ENCODE assay signal across 8 mouse cellular contexts in the genomic region with DNA sequence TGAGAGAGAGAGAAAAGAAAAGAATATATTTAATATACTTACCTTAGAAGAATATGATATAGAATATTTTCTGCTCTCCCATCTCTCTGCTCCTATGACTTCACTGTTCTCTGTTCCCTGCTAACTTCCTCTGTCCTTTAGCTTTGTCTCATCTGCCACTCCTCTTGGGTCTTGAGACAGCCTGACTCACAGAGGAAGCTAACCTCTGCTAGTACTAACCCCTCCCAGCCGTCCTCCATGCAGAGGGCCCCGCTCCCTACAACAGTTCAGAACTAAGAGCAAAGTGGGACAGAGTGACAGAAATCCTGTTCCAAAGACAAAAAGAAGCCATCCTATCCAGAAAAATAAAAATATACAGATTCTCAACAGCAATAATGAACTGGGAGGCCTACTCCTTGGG. TPM values are rescaled to one million over a fixed set of nuclear protein-coding genes. Genes with fewer than 3 reads are reported as not detected.
DNase-seq lines count a peak whose midpoint lies in the region; ATAC-seq and TF ChIP-seq lines count a peak whose summit lies in the region.

Acer3 (minus strand) TSS at position 126 of the 400 bp plus-strand sequence.

- no peaks in the 10 kb centered on the region for H3K36me3 ChIP-seq in lung, embryonic 16.5 days (ENCODE audit: control insufficient read depth, insufficient read depth, low read length)
- no peaks in the 10 kb centered on the region for H3K36me3 ChIP-seq in embryonic facial prominence, embryonic 14.5 days (ENCODE audit: control insufficient read depth, insufficient read depth, low read length)
- no peaks in the 10 kb centered on the region for H3K36me3 ChIP-seq in hindbrain, embryonic 16.5 days (ENCODE audit: control insufficient read depth, insufficient read depth, low read length)
- H3K36me3 ChIP-seq in megakaryocyte, embryonic 14.5 days (replicated peaks; ENCODE audit: low read length): no peaks in the 10 kb centered on the region

- H3K9me3 ChIP-seq in lung, embryonic 16.5 days (ENCODE audit: control insufficient read depth, low read length): no peaks in the 10 kb centered on the region
- H3K9me3 ChIP-seq in embryonic facial prominence, embryonic 14.5 days (ENCODE audit: control insufficient read depth, low read length): no peaks in the 10 kb centered on the region
- no peaks in the 10 kb centered on the region for H3K9me3 ChIP-seq in hindbrain, embryonic 16.5 days (ENCODE audit: control insufficient read depth, low read length)
- H3K9me3 ChIP-seq in megakaryocyte, embryonic 14.5 days: no peaks in the 10 kb centered on the region

- intact Hi-C loops in gastrocnemius, adult 2 months (cut with DNase I): no loop called here

- no peak for DNase-seq in lung, postnatal 10 days
- no peak for DNase-seq in embryonic facial prominence, embryonic 14.5 days (ENCODE audit: low spot score)
- no peak for DNase-seq in gastrocnemius, adult 2 months
- DNase-seq in urinary bladder, postnatal 25 days (ENCODE audit: low spot score): no peak
- DNase-seq in cerebellum, adult 8-10 months: no peak

- H3K4me3 ChIP-seq in lung, embryonic 16.5 days (ENCODE audit: low read length): no peak within 1 kb of the TSS
- no peak within 1 kb of the TSS for H3K4me3 ChIP-seq in embryonic facial prominence, embryonic 14.5 days (ENCODE audit: low read depth, low read length)
- no peak within 1 kb of the TSS for H3K4me3 ChIP-seq in hindbrain, embryonic 16.5 days (ENCODE audit: low read length)
- H3K4me3 ChIP-seq in megakaryocyte, embryonic 14.5 days (replicated peaks): peak within 1 kb of the TSS; percentile 40
- H3K4me3 ChIP-seq in gastrocnemius, adult 2 months: no peak within 1 kb of the TSS

- H3K4me1 ChIP-seq in lung, embryonic 16.5 days (replicated peaks; ENCODE audit: control insufficient read depth, insufficient read depth, low read length): peaks cover 7% of the 10 kb centered on the region
- H3K4me1 ChIP-seq in embryonic facial prominence, embryonic 14.5 days (ENCODE audit: control insufficient read depth, insufficient read depth, low read length): peaks cover 5% of the 10 kb centered on the region
- peaks cover 5% of the 10 kb centered on the region; the same call in 1 of the 2 replicates for H3K4me1 ChIP-seq in hindbrain, embryonic 16.5 days (ENCODE audit: control insufficient read depth, insufficient read depth, low read depth, low read length)
- H3K4me1 ChIP-seq in megakaryocyte, embryonic 14.5 days: peaks cover 38% of the 10 kb centered on the region

- WGBS in lung, embryonic 16.5 days: 81% methylated on average over 2 of the region's 2 CpGs
- WGBS in embryonic facial prominence, embryonic 14.5 days: 88% methylated on average over 2 of the region's 2 CpGs
- 89% methylated on average over 2 of the region's 2 CpGs for WGBS in hindbrain, embryonic 16.5 days

- H3K9ac ChIP-seq in lung, embryonic 16.5 days (ENCODE audit: low read length): no peak within 1 kb of the TSS
- no peak within 1 kb of the TSS for H3K9ac ChIP-seq in embryonic facial prominence, embryonic 14.5 days (ENCODE audit: low read depth, low read length)
- no peak within 1 kb of the TSS for H3K9ac ChIP-seq in hindbrain, embryonic 16.5 days (ENCODE audit: low read depth, low read length)

- no peak for ATAC-seq in lung, embryonic 16.5 days (ENCODE audit: low read depth)
- ATAC-seq in embryonic facial prominence, embryonic 14.5 days (ENCODE audit: low read depth): no peak
- ATAC-seq in hindbrain, embryonic 16.5 days: no peak

- TF ChIP-seq CTCF in gastrocnemius, adult 2 months (IDR thresholded peaks at IDR 0.05): no peak

- no peaks in the 10 kb centered on the region for H3K27me3 ChIP-seq in lung, embryonic 16.5 days (ENCODE audit: control insufficient read depth, insufficient read depth, low read depth, low read length)
- H3K27me3 ChIP-seq in embryonic facial prominence, embryonic 14.5 days (replicated peaks; ENCODE audit: control insufficient read depth, insufficient read depth, low read length): no peaks in the 10 kb centered on the region
- H3K27me3 ChIP-seq in hindbrain, embryonic 16.5 days (replicated peaks; ENCODE audit: control insufficient read depth, insufficient read depth, low read length): no peaks in the 10 kb centered on the region
- peaks cover 14% of the 10 kb centered on the region for H3K27me3 ChIP-seq in megakaryocyte, embryonic 14.5 days (replicated peaks)

- no peak within 1 kb of the TSS for H3K4me2 ChIP-seq in lung, embryonic 16.5 days (ENCODE audit: low read depth, low read length)
- H3K4me2 ChIP-seq in embryonic facial prominence, embryonic 14.5 days (ENCODE audit: low read depth, low read length): no peak within 1 kb of the TSS
- H3K4me2 ChIP-seq in hindbrain, embryonic 16.5 days (ENCODE audit: low read length): no peak within 1 kb of the TSS

- H3K27ac ChIP-seq in lung, embryonic 16.5 days (ENCODE audit: low read length): no peak within 1 kb of the TSS
- no peak within 1 kb of the TSS for H3K27ac ChIP-seq in embryonic facial prominence, embryonic 14.5 days (replicated peaks; ENCODE audit: low read depth, low read length)
- no peak within 1 kb of the TSS for H3K27ac ChIP-seq in hindbrain, embryonic 16.5 days (ENCODE audit: low read depth, low read length)
- no peak within 1 kb of the TSS for H3K27ac ChIP-seq in gastrocnemius, adult 2 months

RNA-seq across cellular contexts. Expression of gene Acer3, which starts in this region (rescaled TPM):
- 28.4 and 29.4 TPM in 2 replicates for polyA plus RNA-seq in lung, embryonic 16.5 days (2015; fragmentation: Nextera tagmentation; extraction: Ambion mirVana)
- polyA plus RNA-seq in embryonic facial prominence, embryonic 14.5 days (2014; fragmentation: Nextera tagmentation; extraction: Ambion mirVana): 31.8 and 34.3 TPM in 2 replicates
- 26.9 and 29.5 TPM in 2 replicates for polyA plus RNA-seq in hindbrain, embryonic 16.5 days (2015; fragmentation: Nextera tagmentation; extraction: Ambion mirVana)
- polyA plus RNA-seq in megakaryocyte, embryonic 14.5 days (2012; ENCODE audit: insufficient read depth, low replicate concordance): 1.2 TPM in 1 of 2 replicates, not detected in the other
- total RNA-seq in gastrocnemius, adult 2 months (2021): 1 to 10 TPM; 4.0 to 5.3 TPM

Comparison
In these comparisons a context has a peak if more than half of its experiments do, and no peak if none do; other contexts are left out.
1. RNA of gene Acer3 (polyA plus RNA-seq): 31.8 to 34.3 TPM in embryonic facial prominence, embryonic 14.5 days, 26.9 to 29.5 TPM in hindbrain, embryonic 16.5 days and 28.4 to 29.4 TPM in lung, embryonic 16.5 days; 1.2 TPM in megakaryocyte, embryonic 14.5 days; every median in the first group is over 10 times any median in the second.